8 mouse cellular contexts compared by ENCODE assay signal in genomic region chr16:93712189-93712885, GRCm38 (mm10). TPM values are rescaled to one million over a fixed set of nuclear protein-coding genes. Genes with fewer than 3 reads are reported as not detected.
A peak's percentile ranks its signal among the peaks of the same experiment; 100 is the strongest.
DNase-seq lines count a peak whose midpoint lies in the region; ATAC-seq and TF ChIP-seq lines count a peak whose summit lies in the region.

No protein-coding gene starts in this region.

- 5% methylated on average over 31 of the region's 31 CpGs for WGBS in liver, adult 2 months

- peak overlapping the region; percentile 95 for H3K9ac ChIP-seq in liver, adult 2 months (ENCODE audit: low read depth, low read length)

- no peak for DNase-seq in cerebellum, adult 9-10 months
- peak; percentile 50 for DNase-seq in liver, adult 2 months (ENCODE audit: extremely low read depth, low read depth, low spot score)
- DNase-seq in splenic B cell, adult 2 months (ENCODE audit: low read depth, low spot score) = peak; percentile 30
- DNase-seq in layer of hippocampus, adult 8-10 months (ENCODE audit: low spot score in 2 of 2) = no peak

- H3K27me3 ChIP-seq in megakaryocyte, embryonic 14.5 days (replicated peaks) = peaks cover 19% of the 10 kb centered on the region
- no peaks in the 10 kb centered on the region for H3K27me3 ChIP-seq in liver, adult 2 months (ENCODE audit: control insufficient read depth, insufficient read depth, low read length)
- H3K27me3 ChIP-seq in splenic B cell, adult 2 months (ENCODE audit: control insufficient read depth, insufficient read depth, low read length, poor library complexity, severe bottlenecking) = no peaks in the 10 kb centered on the region

- H3K9me3 ChIP-seq in megakaryocyte, embryonic 14.5 days = no peaks in the 10 kb centered on the region

- ATAC-seq in cerebellum, adult (ENCODE audit: insufficient number of reproducible peaks, low FRiP score, low TSS enrichment) = peak; percentile 38
- no peak; the same call in 1 of the 2 replicates for ATAC-seq in megakaryocyte, adult 5-6 weeks (ENCODE audit: poor library complexity, severe bottlenecking)
- peak; percentile 41; the same call in 1 of the 2 replicates for ATAC-seq in erythroid progenitor cell, adult 5-6 weeks (replicated peaks; ENCODE audit: low FRiP score, poor library complexity, severe bottlenecking)

- H3K4me3 ChIP-seq in megakaryocyte, embryonic 14.5 days (replicated peaks) = peak overlapping the region; percentile 96
- H3K4me3 ChIP-seq in liver, adult 2 months (ENCODE audit: insufficient read depth, low read depth, low read length) = peak overlapping the region; percentile 81

- H3K4me1 ChIP-seq in megakaryocyte, embryonic 14.5 days = peaks cover 30% of the 10 kb centered on the region
- peaks cover 29% of the 10 kb centered on the region for H3K4me1 ChIP-seq in liver, adult 2 months (ENCODE audit: control insufficient read depth, insufficient read depth, low read length)

- peaks cover 13% of the 10 kb centered on the region; the same call in 1 of the 2 replicates for H3K79me2 ChIP-seq in liver, adult 2 months (ENCODE audit: control insufficient read depth, insufficient read depth, low read length)

- H3K36me3 ChIP-seq in megakaryocyte, embryonic 14.5 days (replicated peaks; ENCODE audit: low read length) = peaks cover 18% of the 10 kb centered on the region
- H3K36me3 ChIP-seq in liver, adult 2 months (ENCODE audit: control insufficient read depth, insufficient read depth, low read length) = no peaks in the 10 kb centered on the region
- peaks cover 5% of the 10 kb centered on the region for H3K36me3 ChIP-seq in splenic B cell, adult 2 months (ENCODE audit: control insufficient read depth, insufficient read depth, low read length, poor library complexity, severe bottlenecking)

- TF ChIP-seq CTCF in liver, adult 2 months (IDR thresholded peaks at IDR 0.05; ENCODE audit: low read depth, low read length) = no peak

- TF ChIP-seq POLR2A in liver, adult 2 months (IDR thresholded peaks at IDR 0.05; ENCODE audit: extremely low read depth, insufficient read depth, low read length) = no peak

- peak overlapping the region; percentile 63 for H3K27ac ChIP-seq in liver, adult 2 months (replicated peaks; ENCODE audit: insufficient read depth, low read depth, low read length)

RNA-seq across cellular contexts. Expression of gene Dop1b, which starts 0.6 kb away (rescaled TPM):
- 15.5 and 16.9 TPM in 2 replicates for polyA plus RNA-seq in megakaryocyte, embryonic 14.5 days (2012; ENCODE audit: insufficient read depth, low replicate concordance)
- total RNA-seq in megakaryocyte, adult 5-6 weeks (2015) = 20.3 and 38.8 TPM in 2 replicates
- total RNA-seq in megakaryocyte, adult 5-6 weeks (2017) = 10.5 and 15.2 TPM in 2 replicates
- total RNA-seq in erythroid progenitor cell, adult 5-6 weeks (2015; ENCODE audit: low replicate concordance) = 98.0 and 113 TPM in 2 replicates
- 24.0 and 36.8 TPM in 2 replicates for total RNA-seq in erythroid progenitor cell, adult 5-6 weeks (2017; ENCODE audit: low replicate concordance)
- 12.1 and 33.2 TPM in 2 replicates for total RNA-seq in liver, adult 2 months (2014; rRNA removed)
- polyA plus RNA-seq in liver, adult 2 months (2012; rRNA removed) = 30.3 TPM in 2 replicates
- 100 to 1,000 TPM in 3 of 4 experiments, 10 to 100 TPM in 1; 88.7 to 126 (median 112) TPM for total RNA-seq in layer of hippocampus, adult 8-10 months (2022)

RNA-seq across cellular contexts. Expression of gene Cbr3, which starts 29.3 kb away (rescaled TPM):
- polyA plus RNA-seq in megakaryocyte, embryonic 14.5 days (2012; ENCODE audit: insufficient read depth, low replicate concordance) = 3.0 TPM in 1 of 2 replicates, not detected in the other
- total RNA-seq in megakaryocyte, adult 5-6 weeks (2015) = 0.83 and 1.8 TPM in 2 replicates
- total RNA-seq in megakaryocyte, adult 5-6 weeks (2017) = 0.73 and 1.3 TPM in 2 replicates
- not detected in 2 replicates for total RNA-seq in erythroid progenitor cell, adult 5-6 weeks (2015; ENCODE audit: low replicate concordance)
- total RNA-seq in erythroid progenitor cell, adult 5-6 weeks (2017; ENCODE audit: low replicate concordance) = 1.7 TPM in 1 of 2 replicates, not detected in the other
- 0.92 and 1.8 TPM in 2 replicates for total RNA-seq in liver, adult 2 months (2014; rRNA removed)
- 0.55 and 0.72 TPM in 2 replicates for polyA plus RNA-seq in liver, adult 2 months (2012; rRNA removed)
- 10 to 100 TPM; 16.9 to 19.0 (median 17.5) TPM for total RNA-seq in layer of hippocampus, adult 8-10 months (2022)

Comparison
In these comparisons a context has a peak if more than half of its experiments do, and no peak if none do; other contexts are left out.
1. DNase-seq: peak in liver, adult 2 months (single experiment) and splenic B cell, adult 2 months (single experiment); none in cerebellum, adult 9-10 months (single experiment) and layer of hippocampus, adult 8-10 months (0 of 2).